Mouse (Mus musculus): ENCODE data around the gene Sbno2.

The Sbno2 gene

GRCm38 (mm10) chr10:80121639-80122038, 16.3 kb upstream of the Sbno2 start:
- DNase-seq: no peak

DNA sequence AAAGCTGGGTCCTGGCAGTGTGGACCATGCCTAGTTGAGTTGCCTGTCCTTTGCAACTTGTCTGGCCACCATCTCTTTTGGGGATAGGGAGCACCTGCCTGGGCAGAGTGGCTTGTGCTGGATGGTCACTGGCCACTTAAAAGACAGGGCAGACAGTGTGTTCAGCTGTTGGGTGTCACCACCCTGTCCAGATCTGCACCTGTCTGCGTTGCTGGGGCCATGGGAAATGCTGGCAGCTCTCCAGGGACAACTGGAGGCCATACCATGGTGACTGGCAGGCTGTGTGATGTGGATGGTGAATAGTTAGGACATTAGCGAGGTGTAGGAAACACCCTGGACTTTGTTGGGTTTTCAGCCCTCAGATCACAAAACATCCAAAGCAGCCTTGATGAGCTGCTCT, 14.8 kb upstream of the Sbno2 start:
- DNase-seq: peak in 1 of 2 experiments; percentile 38

- peak; percentile 49 to 73 for DNase-seq
These were observed 13.2 kb upstream of the Sbno2 start for GRCm38 (mm10) chr10:80118552-80118951.

DNA sequence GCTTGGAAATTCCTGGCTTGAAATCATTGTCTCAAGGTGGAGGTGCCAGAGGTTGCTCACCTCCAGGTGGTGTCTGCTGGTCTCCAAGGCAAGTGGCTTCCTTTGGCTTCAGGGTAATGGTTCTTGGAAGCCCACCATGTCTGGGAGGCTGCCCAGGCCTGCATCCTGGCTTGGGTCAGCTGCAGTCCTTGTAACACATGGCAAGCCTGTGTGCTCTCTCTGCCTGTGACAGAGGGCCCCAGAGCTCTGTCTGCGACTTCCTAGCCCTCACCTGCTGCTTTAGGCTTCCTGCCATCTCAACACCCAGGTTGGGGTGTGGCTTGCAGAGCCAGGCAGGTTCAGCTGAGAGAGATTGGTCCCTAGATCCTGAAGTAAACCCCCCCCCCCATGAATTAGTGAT, 12.4 kb upstream of the Sbno2 start:
- DNase-seq: peak; percentile 63 to 73

DNA sequence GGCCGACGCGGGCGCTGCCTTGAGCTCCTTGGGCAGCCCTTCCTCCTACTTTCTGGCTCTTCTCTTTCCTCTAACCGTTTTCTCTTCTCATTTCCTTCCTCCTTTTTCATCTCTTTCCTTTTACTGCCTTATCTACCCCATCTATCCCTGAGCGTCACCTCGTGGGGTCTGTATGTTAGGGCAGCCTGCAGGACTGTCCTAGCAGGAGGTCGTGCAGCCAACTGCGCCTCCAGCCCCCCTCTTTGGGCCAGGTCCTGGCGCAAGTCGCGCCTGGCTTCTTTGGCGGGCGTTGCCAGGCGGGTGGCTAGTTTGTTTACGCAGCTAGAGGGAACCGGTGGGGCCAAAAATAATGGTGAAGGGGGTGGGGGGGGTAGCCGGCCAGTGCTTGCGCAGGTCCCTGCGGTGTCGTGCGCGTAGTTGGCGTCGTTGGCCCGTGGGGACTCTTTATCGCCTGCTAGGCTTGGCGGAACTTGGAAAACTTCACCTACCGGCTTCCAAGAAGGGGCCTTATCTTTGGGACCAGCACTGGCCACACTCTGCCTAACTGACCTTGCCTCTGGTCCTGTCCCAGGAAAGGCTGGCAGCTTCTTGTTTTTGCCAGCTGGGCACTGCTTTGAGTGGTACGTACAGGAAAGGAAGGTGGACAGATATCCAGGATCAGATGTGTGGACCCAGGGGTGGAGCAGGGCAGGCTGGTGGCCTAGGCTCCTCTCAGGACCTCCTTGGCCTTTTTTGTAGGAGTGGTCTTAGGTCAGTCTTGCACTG, 11.7 kb upstream of the Sbno2 start:
- peak in 1 of 2 experiments; percentile 57 for DNase-seq

DNA sequence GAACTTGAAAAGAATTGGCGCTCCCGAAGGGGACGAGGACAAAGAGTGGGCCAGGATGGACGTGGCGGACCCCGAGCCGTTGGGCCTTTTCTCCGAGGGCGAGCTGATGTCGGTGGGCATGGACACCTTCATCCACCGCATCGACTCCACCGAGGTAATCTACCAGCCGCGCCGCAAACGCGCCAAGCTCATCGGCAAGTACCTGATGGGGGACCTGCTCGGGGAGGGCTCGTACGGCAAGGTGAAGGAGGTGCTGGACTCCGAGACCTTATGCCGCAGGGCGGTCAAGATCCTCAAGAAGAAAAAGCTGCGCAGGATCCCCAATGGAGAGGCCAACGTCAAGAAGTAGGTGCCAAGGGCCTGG, 11.2 kb upstream of the Sbno2 start:
- peak in 1 of 2 experiments; percentile 52 for DNase-seq

DNA sequence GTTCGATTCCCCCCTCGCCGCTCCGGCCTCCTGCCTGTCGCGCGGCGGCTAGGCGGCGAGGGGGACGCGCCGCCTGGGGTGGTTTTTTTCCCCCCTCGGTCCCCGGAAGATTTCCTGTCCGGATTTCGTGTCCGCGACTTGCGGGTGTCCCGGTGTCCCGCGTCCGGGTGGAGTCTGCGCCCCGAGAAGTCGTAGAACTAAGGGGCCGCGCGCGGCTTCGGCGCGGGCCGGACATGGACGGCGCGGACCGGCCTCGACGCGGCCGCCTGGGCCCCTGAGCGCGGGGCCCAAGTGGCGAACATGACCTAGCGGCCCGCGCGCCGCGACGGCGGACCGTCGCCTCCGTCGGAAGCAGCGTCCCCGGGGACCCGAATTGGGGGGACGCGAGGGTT, 10.6 kb upstream of the Sbno2 start:
- DNase-seq: no peak

GRCm38 (mm10) chr10:80115290-80115943, 10.0 kb upstream of the Sbno2 start, which contains the start of gene Stk11:
Gene Stk11 (plus strand): TSS chr10:80115803.
- DNase-seq: peak; percentile 97 to 100

DNA sequence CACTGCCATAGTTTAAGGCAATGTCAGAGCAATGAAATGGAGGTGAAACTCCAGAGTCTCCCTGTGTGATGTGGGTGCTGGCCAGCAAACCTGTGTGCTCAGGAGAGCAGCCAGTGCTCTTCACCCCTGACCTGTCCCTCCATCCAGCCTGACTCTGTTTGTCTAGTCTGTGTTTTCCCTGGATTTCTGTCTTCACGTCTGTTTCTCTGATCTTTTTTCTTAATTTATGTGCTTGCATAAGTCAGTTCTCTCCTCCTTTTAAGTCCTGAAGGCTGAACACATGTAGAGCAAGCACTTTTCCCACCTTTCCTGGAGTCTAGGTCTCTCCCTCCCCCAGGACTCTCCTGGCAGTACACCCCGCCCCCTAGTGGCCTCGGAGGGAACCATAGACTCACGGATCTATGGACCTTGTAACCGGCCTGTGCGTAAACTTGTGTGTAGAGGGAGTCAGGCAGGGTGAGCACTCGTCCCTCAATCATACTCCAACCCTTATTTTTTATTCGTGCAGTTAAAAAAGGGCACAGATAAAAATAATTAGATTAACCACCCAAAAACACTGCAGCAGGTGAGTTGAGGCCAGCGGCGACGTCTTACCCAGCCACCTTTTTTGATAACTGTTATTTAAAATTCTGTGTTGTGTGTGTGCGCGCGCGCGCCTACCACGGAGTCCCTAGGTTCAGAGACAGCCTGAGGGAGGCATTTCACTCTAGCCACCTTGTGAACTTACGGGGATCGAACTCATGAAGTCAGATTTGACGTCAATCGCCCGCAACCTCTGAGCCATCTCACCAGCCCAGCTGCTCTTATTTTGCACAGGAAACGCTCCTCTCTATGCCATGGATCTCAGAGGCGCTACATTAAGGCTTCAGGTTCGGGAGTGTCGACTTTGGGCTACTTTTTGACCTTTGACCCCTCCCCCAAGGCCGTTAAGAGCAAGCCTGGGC, 9.2 kb upstream of the Sbno2 start:
- peak; percentile 93 to 97 for DNase-seq

DNA sequence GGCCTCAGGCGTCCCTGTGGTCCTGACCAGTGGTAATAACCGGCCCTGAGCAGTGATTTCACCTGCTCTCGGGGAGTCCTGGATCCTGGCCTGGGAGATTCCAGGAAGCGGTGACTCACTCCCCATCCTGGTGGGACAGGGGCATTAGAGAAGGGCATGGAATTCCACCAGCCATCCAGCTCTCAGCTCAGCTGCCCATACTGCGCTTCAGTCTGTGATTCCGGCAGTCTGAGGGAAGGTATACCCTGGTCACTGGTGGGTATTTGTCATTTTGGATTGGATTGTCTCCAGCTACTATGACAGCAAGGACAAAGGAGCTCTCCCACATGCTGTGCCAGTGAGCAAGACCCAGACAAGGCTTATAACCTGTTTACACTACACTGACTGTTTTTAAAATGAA, 2.3 kb upstream of the Sbno2 start:
- no peak for DNase-seq

GRCm38 (mm10) chr10:80105926-80106325, 555 bp upstream of the Sbno2 start:
- no peak for DNase-seq

GRCm38 (mm10) chr10:80104181-80104580, 1.2 kb downstream of the Sbno2 start:
- no peak for DNase-seq

DNA sequence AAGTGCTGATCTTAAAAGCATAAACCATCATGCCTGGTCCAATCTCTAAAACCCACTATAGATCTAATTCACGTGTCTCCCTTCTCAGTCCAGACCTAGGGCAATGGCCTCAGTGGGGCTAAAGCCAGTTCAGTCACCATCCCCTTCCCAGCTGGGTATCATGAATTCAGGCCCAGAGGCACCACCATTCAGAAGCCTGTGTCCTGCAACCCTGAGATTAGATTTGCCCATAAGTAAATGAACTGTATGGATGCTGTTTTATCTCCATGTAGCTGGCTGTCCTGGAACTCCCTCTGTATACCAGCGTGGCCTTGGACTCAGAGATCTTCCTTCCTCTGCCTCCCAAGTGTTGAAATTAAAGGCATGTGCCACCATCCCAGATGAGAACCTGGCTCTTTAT, 2.3 kb downstream of the Sbno2 start:
- DNase-seq: no peak

DNA sequence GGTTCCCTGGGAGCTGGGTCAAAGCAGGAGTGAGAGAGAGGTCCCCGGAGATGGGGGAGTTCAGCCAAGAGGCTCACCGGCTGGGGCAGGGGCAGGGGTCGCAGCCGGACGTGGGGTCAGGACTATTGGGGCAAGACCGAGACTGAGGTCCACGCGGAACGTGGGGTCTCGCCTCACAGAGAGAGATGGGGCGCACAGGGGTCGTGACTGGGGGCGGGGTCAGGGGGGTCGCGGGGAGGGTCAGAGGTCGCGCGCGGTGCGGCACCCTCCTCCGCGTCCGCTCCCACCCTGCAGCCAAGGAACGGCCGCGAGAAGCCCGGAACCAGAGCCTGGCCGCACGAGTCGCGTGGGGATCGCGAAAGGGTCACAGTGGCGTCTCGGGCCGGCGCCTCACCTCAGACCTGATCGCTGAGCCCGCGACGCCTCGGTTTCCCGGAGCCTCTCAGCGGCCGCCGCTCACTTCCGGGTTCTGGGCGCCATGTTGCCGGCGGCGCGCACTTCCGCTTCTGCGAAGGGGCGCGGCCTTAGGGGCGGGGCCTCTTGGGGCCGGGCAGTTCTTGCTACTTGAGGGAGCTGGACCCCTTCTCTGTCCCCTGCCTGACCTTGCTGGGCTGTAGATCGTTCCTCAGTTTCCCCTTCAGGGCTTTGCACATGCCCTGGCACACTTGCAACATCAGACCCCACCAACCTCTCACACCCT, 3.0 kb downstream of the Sbno2 start:
- peak; percentile 85 to 92 for DNase-seq

GRCm38 (mm10) chr10:80100982-80101381, 4.4 kb downstream of the Sbno2 start:
- DNase-seq: no peak

GRCm38 (mm10) chr10:80098630-80099029, 6.7 kb downstream of the Sbno2 start:
- DNase-seq: no peak

DNA sequence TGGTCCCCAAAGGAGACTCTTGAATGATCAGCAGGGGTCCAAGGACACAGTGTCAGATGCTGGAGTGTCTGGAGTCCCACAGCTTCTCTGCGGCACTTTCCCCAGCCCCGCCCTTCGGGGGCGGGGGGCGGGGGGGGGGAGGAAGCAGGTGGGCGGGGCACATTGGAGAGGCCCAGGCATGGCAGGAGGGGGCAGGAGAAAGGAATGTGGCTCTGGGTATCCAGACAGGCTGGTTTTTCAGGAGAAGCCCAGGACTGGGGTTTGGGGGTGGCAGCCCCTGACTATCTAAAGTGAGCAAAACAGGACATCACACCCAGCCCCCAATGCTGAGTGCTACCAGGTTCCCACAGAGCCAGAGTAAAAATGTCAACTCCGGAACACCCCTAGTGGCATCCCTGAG, 8.1 kb downstream of the Sbno2 start:
- DNase-seq: no peak

DNA sequence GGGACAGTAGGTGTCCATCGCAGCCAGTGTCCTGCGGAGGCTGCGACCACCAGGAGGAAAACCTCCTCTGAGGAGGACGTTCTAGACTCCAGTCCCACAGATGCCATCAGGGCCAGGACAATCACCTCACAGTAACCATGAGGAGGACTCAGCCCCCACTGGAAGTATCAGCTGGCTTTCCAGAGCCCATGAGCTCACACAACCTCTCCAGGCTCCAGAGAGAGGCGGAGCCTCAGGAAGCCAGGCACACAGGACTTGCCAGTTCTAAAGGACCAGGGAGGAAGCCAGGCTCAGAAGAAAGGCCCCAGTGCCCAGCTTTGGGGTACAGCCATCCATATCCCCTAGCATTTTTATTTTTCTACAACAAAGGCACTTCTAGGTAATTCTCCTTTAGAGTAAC, 9.8 kb downstream of the Sbno2 start:
- DNase-seq: no peak

DNA sequence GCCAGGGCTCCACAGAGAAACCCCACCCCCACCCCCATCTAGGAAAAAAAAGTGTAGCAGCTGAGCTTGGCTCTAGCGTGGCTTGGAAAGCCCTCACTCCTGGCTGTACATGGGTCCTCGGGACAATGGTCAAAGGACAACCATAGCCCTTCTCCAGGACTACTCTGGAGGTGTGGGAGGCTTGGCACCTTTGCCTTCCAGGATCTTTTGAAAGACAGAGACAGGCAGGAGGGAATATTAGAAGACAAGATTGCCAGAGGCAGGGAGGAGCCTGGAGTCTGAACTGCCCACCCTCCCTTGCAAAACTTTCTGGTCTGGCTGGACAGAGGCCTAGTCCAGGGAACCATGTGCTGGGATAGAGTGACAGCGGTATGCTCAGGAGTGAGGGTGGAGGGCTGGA, 10.7 kb downstream of the Sbno2 start:
- DNase-seq: no peak

DNA sequence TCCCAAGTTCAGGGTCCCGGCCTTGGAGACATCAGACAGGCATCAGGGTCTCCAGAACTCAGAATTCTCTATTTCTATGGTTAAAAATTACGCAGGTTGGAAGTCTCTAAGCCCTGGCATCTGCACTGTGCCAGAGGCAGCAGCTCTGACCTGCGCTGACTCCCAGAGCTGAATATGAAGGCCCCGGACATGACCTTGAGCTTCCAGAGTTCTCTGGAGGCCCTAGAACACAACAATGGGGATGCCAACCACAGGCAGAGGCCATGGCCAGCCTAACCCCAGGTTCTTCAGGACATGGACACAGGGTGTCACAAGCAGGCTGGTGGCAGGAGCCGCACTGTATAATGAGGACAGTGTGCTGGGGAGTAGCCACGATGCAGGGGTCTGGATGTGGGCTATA, 11.3 kb downstream of the Sbno2 start:
- no peak for DNase-seq

DNA sequence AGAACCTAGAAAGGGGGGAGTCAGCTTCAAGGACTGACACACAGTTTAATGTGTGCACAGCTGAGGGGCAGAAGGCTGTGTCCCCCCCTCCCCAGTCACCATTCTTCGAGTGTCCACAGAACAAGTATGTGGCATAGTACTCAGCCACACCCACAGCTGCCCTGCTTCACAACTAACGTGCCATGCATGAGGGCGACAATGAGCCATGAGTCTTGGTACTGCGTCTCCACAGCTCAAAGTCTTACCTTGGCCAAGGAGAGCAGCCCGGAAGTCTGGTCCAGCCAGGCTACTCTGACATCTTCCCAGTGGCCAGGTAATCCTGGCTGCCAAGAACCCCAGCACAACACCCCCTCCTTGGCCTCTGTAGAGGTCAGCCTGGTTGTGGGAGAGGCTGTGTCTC, 12.7 kb downstream of the Sbno2 start:
- no peak for DNase-seq

DNA sequence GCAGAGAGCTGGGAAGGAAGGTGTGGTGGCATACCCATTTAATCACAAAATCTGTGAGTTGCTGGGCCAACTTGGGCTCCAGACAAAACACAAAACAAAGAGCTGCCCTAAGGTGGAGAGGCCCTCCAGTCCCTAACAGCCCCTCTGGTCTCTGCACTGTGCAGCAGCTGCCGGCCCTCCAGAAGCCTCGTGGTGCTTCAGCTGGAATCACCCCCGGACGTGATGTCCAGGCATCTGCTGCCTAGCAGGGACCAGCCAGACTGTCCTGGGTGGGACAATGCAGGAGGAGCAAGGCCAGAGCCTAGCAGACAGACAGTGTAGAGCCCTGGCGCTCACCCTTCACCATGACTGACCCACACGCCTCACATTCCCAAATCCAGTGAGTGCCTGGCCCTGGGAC, 13.8 kb downstream of the Sbno2 start:
- no peak for DNase-seq

DNA sequence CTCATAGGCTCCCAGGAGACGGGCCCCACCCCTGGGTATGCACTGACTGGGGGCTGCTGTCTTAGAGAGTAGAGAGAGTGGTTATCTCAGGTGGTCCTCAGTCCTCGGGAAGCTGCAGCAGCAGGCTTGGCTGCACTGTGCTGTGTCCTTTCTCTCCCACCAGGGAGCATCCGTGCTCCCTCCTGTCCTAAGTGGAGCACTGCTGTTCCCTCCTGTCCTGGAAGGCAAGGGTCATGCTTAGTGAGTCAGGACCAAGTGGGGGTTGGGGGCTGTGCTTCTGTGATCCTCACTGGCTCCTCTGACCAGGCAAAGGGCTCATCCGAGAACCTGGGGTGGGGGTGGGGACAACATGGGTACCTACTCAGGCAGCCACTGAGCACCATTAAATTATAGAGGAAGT, 16.2 kb downstream of the Sbno2 start:
- DNase-seq: no peak

All from cerebellum, postnatal 25 days (tissue).